Mouse (Mus musculus): ENCODE measurements around the gene Atg14.

- TF ChIP-seq POLR2A (IDR thresholded peaks at IDR 0.05; ENCODE audit: low read depth, low read length) = no peak
- no peak for TF ChIP-seq CTCF (IDR thresholded peaks at IDR 0.05; ENCODE audit: borderline replicate concordance, insufficient read depth, low read length)
Measured at GRCm38 (mm10) chr14:47518619-47519018, 51.8 kb downstream of the Atg14 start.
